Mouse (Mus musculus) thymus, postnatal 0 days (tissue): ENCODE results near the gene Pik3r5. TPM values are rescaled to one million over a fixed set of nuclear protein-coding genes. Genes with fewer than 3 reads are reported as not detected.

ENCODE experiments used
- DNase-seq: peaks from one replicate; pipeline ENCODE4 v3.0.0-alpha.2; 2015; ENCODE audit warnings: low spot score
- polyA plus RNA-seq: library from polyadenylated mRNA; unstranded; fragments of >200 nt; fragmentation: Nextera tagmentation; extraction: Ambion mirVana; gene quantifications from 2 replicates; pipeline ENCODE4 v1.2.1, GENCODE M21; 2015

The Pik3r5 gene
- polyA plus RNA-seq, 1 experiment from 2014 or later, result 12.0 TPM

DNA sequence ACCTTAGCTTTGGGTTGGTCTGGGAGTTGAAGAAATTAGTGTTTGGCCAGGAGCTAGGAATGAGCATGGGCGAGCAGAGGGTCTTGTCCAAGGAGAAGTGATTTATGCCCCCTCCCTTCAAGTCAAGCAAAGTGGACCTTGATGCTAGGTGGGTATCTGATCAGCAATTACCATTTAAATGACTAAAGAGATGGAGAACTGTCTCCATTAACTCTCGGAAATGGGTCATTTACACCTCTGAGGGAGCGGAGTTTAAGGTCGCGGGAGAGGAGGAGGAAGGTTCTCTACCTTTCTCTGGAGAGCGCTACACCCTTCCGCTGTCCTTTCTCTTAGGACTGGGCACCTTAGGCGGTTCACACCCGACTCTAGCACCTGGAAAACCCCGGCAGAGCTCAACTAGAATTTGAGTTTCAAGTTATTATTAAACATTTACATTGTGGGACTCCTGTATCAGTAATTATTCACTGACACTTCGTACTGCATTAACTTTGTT, 31.1 kb upstream of the Pik3r5 start, which contains the start of gene Ntn1:
Ntn1 (minus strand) TSS at position 97 of the 493 bp plus-strand sequence.
- no peak for DNase-seq

GRCm38 (mm10) chr11:68401428-68401827, 30.5 kb upstream of the Pik3r5 start:
- DNase-seq, result no peak

DNA sequence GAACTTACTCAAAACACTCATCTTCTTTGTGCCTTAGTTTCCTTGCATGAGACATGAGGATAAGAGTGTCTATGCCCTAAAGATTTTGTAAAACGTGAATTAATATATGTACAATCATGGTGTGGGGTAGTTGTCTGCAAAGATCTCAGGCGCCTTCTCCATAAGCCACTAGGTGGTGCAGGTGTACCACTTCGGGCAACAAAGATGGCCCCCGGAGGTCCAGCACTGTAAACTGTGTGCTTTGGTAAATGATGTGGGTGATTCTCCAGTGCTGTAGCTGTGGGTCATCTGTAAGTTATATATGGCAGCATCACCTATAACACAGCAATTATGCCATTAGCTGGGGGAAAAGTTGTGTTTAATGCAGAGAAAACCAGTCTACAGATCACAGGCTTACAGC, 27.7 kb upstream of the Pik3r5 start:
- DNase-seq, result peak; percentile 61

- DNase-seq, result no peak
Measured at GRCm38 (mm10) chr11:68405576-68405975, 26.3 kb upstream of the Pik3r5 start.

DNA sequence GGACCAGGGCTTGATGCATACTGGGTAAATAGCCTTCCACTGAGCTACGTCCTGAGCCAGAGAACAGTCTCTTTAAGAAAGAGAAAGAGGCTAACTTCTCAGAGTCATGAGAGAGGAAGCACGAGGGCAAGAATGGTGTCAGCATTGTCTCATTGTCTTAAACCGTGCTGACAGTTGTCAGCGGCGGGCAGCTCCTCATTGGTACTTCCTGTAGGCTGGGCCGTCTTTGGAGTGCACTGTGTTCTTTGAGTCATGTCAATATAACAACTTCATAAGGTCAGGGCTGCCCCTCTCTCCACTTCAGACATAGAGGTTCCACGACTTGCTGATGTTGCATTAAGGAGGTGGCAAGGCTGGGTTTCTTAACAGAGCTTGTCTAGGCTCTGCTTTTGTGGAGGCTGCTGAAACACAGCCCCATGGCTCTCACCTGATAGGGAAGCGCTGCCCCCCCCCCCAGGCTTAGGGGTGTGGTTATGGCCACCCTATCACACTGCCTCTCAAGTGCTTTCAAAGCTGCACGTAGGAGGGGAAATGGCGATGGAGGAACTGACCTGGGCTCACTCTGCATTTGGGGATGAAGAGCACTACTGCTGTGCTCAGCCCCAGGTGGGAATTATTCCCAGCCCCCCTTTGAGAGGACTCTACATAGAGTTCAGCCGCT, 24.5 kb upstream of the Pik3r5 start:
- peak; percentile 24 for DNase-seq

DNA sequence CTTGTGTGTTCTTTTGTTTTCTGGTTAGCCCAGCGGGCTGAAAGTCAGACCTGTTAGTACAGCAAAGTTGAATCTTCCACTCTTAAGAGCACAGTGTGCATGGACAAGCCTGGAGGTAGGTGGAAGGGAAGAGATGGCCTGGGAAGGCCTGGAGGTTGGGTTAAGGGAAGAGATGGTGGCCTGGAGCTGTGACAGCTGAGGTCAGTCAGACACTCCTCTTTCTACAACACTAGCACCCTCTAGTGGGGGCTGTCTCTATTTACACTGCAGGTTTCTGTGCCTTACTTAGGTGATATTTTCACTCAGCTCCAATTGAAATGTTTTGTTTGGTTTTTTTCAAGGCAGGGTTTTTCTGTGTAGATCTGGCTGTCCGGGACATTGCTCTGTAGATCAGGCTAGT, 23.8 kb upstream of the Pik3r5 start:
- peak; percentile 83 for DNase-seq

DNA sequence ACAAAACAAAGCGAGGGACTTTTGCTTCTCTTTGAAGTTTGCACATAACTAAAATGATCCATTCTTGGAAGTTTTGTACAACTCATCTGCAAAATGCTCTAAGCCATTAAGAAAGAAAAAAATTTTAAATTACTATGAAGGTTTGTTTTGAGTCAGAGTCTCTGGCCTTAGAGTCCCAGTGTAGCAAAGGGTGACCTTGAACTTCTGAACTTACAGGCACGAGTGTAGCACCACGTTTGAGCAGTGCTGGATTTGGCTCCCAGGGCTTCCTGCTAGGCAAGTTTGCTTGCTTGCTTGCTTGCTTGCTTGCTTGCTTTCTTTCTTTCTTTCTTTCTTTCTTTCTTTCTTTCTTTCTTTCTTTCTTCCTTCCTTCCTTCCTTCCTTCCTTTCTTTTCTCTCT, 14.9 kb upstream of the Pik3r5 start:
- no peak for DNase-seq

- DNase-seq, result peak; percentile 90
Measured at GRCm38 (mm10) chr11:68417831-68418230, 14.1 kb upstream of the Pik3r5 start.

GRCm38 (mm10) chr11:68425492-68426315, 6.2 kb upstream of the Pik3r5 start:
- no peak for DNase-seq

GRCm38 (mm10) chr11:68427083-68427570, 4.8 kb upstream of the Pik3r5 start:
- peak; percentile 67 for DNase-seq

- DNase-seq, result peak; percentile 89
Measured at GRCm38 (mm10) chr11:68430662-68431061, 1.3 kb upstream of the Pik3r5 start.

DNA sequence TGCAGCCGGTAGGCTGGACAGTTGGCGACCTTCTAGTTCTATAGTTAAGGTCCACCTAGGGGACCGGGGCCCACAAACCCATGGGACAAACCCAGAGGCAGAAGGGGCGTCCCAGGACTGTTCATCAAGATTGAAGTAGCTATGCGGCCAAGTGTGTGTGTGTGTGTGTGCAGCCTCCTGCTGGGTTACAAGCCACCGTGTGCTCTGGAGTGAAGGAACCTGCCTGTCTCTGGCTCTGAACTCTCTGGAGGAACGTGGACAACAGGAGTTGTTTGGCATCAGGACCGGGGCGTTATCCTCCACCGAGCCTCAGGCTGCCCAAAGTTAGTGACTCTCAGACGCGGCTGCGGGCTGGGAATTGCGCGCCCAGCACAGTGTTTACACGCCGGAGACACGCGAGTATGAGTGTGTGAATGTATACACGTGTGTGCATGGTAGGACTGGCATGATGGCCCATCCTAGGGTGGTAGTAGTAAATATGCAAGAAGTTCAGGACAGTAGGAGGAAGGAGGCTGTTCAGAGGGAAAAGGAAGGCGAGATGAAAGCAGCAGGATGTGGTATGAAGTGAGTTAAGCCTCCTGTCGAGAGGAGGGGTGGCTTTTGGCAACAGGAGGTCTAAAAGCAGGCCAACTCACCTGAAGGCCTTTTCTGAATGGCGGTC, 570 bp downstream of the Pik3r5 start:
- peak; percentile 69 for DNase-seq

- no peak for DNase-seq
Measured at GRCm38 (mm10) chr11:68433534-68433933, 1.6 kb downstream of the Pik3r5 start.

DNA sequence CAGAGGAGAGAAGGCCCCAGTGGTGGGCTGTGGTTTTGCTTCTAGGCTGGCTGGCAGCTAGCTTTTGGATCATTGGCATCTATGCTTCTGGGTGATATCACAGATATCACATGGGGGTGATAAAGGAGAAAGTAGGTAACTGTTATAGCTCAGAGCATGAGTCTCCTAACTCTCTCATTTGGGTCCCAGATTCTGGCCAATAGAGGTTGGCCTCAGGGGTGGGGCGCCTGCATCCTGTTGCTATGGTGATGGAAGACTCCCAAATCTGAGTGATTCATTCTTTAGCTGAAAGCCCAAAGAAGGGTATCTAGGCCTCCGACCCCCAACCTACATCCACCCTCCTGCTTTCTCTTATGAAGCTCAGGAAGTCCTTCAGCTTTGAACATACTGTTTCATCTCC, 2.8 kb downstream of the Pik3r5 start:
- DNase-seq, result peak; percentile 46

- no peak for DNase-seq
Measured at GRCm38 (mm10) chr11:68435601-68436000, 3.7 kb downstream of the Pik3r5 start.

DNA sequence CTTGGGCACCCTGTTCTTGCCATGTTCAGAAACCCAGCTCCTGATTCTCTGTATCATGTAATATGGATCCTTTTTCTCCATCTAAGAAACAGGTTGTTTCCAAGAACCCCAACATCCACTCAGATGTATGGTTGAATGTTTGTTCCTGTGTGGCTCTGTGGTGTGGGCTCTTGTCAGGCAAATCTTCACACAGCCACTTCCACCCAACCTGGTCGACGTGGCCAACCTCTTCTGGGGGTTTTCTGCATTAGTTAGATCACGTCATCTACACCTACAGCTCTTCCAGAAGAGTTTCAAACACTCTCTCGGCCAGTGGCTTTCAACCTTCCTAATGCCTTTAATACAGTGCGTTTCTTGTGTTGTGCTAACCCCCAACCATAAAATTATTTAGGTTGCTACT, 4.5 kb downstream of the Pik3r5 start:
- DNase-seq, result no peak

GRCm38 (mm10) chr11:68440100-68440499, 8.2 kb downstream of the Pik3r5 start:
- no peak for DNase-seq

GRCm38 (mm10) chr11:68440965-68441364, 9.0 kb downstream of the Pik3r5 start:
- DNase-seq, result no peak

- DNase-seq, result no peak
Measured at GRCm38 (mm10) chr11:68442346-68442745, 10.4 kb downstream of the Pik3r5 start.

GRCm38 (mm10) chr11:68442983-68443638, 11.2 kb downstream of the Pik3r5 start:
- no peak for DNase-seq

GRCm38 (mm10) chr11:68445901-68446300, 14.0 kb downstream of the Pik3r5 start:
- DNase-seq, result no peak
